Mouse (Mus musculus): ENCODE data around the gene C130032M10Rik. TPM values are rescaled to one million over a fixed set of nuclear protein-coding genes. Genes with fewer than 3 reads are reported as not detected.

C130032M10Rik gene
- polyA plus RNA-seq, 1 experiment: not detected

- 91% methylated on average over 14 of the region's 15 CpGs for WGBS
- Histone ChIP-seq H3K4me3 (ENCODE audit: insufficient read depth, low read depth, low read length) (no peak overlapping the region), H3K4me1 (ENCODE audit: control insufficient read depth, insufficient read depth, low read length) (peaks cover 9% of the 10 kb centered on the region; the same call in 1 of the 2 replicates), H3K27ac (ENCODE audit: insufficient read depth, low read depth, low read length) (no peak overlapping the region)
- TF ChIP-seq POLR2A (IDR thresholded peaks at IDR 0.05; ENCODE audit: insufficient read depth, low read depth, low read length): no peak
- TF ChIP-seq CTCF (IDR thresholded peaks at IDR 0.05; ENCODE audit: insufficient read depth, low read depth, low read length): no peak
These were observed 9.7 kb downstream of the C130032M10Rik start for GRCm38 (mm10) chr9:114525073-114525633.

GRCm38 (mm10) chr9:114525891-114526290 lies 10.4 kb downstream of the C130032M10Rik start:
- 34% methylated on average over 8 of the region's 8 CpGs for WGBS
- Histone ChIP-seq H3K4me3 (ENCODE audit: insufficient read depth, low read depth, low read length) (no peak overlapping the region), H3K27ac (ENCODE audit: insufficient read depth, low read depth, low read length) (no peak overlapping the region), H3K4me1 (ENCODE audit: control insufficient read depth, insufficient read depth, low read length) (peaks cover 9% of the 10 kb centered on the region; the same call in 1 of the 2 replicates)
- TF ChIP-seq CTCF (IDR thresholded peaks at IDR 0.05; ENCODE audit: insufficient read depth, low read depth, low read length): no peak

GRCm38 (mm10) chr9:114526581-114526980 lies 11.1 kb downstream of the C130032M10Rik start:
- Histone ChIP-seq H3K4me3 (ENCODE audit: insufficient read depth, low read depth, low read length) (no peak overlapping the region), H3K27ac (ENCODE audit: insufficient read depth, low read depth, low read length) (no peak overlapping the region), H3K4me1 (ENCODE audit: control insufficient read depth, insufficient read depth, low read length) (peaks cover 9% of the 10 kb centered on the region; the same call in 1 of the 2 replicates)
- no peak for TF ChIP-seq POLR2A (IDR thresholded peaks at IDR 0.05; ENCODE audit: insufficient read depth, low read depth, low read length)
- TF ChIP-seq CTCF (IDR thresholded peaks at IDR 0.05; ENCODE audit: insufficient read depth, low read depth, low read length): no peak
- 56% methylated on average over 8 of the region's 8 CpGs for WGBS

- no peak for TF ChIP-seq CTCF (IDR thresholded peaks at IDR 0.05; ENCODE audit: insufficient read depth, low read depth, low read length)
- no peak for TF ChIP-seq POLR2A (IDR thresholded peaks at IDR 0.05; ENCODE audit: insufficient read depth, low read depth, low read length)
- Histone ChIP-seq H3K27ac (ENCODE audit: insufficient read depth, low read depth, low read length) (no peak overlapping the region), H3K4me1 (ENCODE audit: control insufficient read depth, insufficient read depth, low read length) (peaks cover 9% of the 10 kb centered on the region; the same call in 1 of the 2 replicates), H3K4me3 (ENCODE audit: insufficient read depth, low read depth, low read length) (no peak overlapping the region)
- WGBS: 37% methylated on average over 16 of the region's 16 CpGs
These were observed 11.6 kb downstream of the C130032M10Rik start for GRCm38 (mm10) chr9:114527085-114527484.

GRCm38 (mm10) chr9:114527992-114528679 lies 12.6 kb downstream of the C130032M10Rik start:
- peaks cover 9% of the 10 kb centered on the region; the same call in 1 of the 2 replicates for H3K4me1 ChIP-seq (ENCODE audit: control insufficient read depth, insufficient read depth, low read length)
- 39% methylated on average over 17 of the region's 17 CpGs for WGBS
- no peak overlapping the region for H3K27ac ChIP-seq (ENCODE audit: insufficient read depth, low read depth, low read length)
- TF ChIP-seq POLR2A (IDR thresholded peaks at IDR 0.05; ENCODE audit: insufficient read depth, low read depth, low read length): no peak
- TF ChIP-seq CTCF (IDR thresholded peaks at IDR 0.05; ENCODE audit: insufficient read depth, low read depth, low read length): no peak
- no peak overlapping the region for H3K4me3 ChIP-seq (ENCODE audit: insufficient read depth, low read depth, low read length)

GRCm38 (mm10) chr9:114528680-114529048 lies 13.2 kb downstream of the C130032M10Rik start:
- Histone ChIP-seq H3K4me1 (ENCODE audit: control insufficient read depth, insufficient read depth, low read length) (peaks cover 9% of the 10 kb centered on the region; the same call in 1 of the 2 replicates), H3K27ac (ENCODE audit: insufficient read depth, low read depth, low read length) (no peak overlapping the region), H3K4me3 (ENCODE audit: insufficient read depth, low read depth, low read length) (no peak overlapping the region)
- TF ChIP-seq CTCF (IDR thresholded peaks at IDR 0.05; ENCODE audit: insufficient read depth, low read depth, low read length): no peak
- TF ChIP-seq POLR2A (IDR thresholded peaks at IDR 0.05; ENCODE audit: insufficient read depth, low read depth, low read length): no peak
- 53% methylated on average over 9 of the region's 9 CpGs for WGBS

- WGBS: 61% methylated on average over 11 of the region's 11 CpGs
- no peak for TF ChIP-seq POLR2A (IDR thresholded peaks at IDR 0.05; ENCODE audit: insufficient read depth, low read depth, low read length)
- TF ChIP-seq CTCF (IDR thresholded peaks at IDR 0.05; ENCODE audit: insufficient read depth, low read depth, low read length): no peak
- H3K4me3 ChIP-seq (ENCODE audit: insufficient read depth, low read depth, low read length): no peak overlapping the region
These were observed 15.8 kb downstream of the C130032M10Rik start for GRCm38 (mm10) chr9:114531276-114531675.

GRCm38 (mm10) chr9:114533848-114534247 lies 18.4 kb downstream of the C130032M10Rik start:
- H3K4me3 ChIP-seq (ENCODE audit: insufficient read depth, low read depth, low read length): no peak overlapping the region
- WGBS: 87% methylated on average over 4 of the region's 4 CpGs
- H3K4me1 ChIP-seq (ENCODE audit: control insufficient read depth, insufficient read depth, low read length): no peaks in the 10 kb centered on the region
- H3K27ac ChIP-seq (ENCODE audit: insufficient read depth, low read depth, low read length): no peak overlapping the region
- TF ChIP-seq CTCF (IDR thresholded peaks at IDR 0.05; ENCODE audit: insufficient read depth, low read depth, low read length) (no peak), POLR2A (IDR thresholded peaks at IDR 0.05; ENCODE audit: insufficient read depth, low read depth, low read length) (no peak)

More at GRCm38 (mm10) chr9:114531276-114531675, 15.8 kb downstream of the C130032M10Rik start:
- peaks cover 9% of the 10 kb centered on the region; the same call in 1 of the 2 replicates for H3K4me1 ChIP-seq (ENCODE audit: control insufficient read depth, insufficient read depth, low read length)
- H3K27ac ChIP-seq (ENCODE audit: insufficient read depth, low read depth, low read length): no peak overlapping the region

GRCm38 (mm10) chr9:114534747-114535517 lies 19.4 kb downstream of the C130032M10Rik start:
- 93% methylated on average over 9 of the region's 9 CpGs for WGBS
- Histone ChIP-seq H3K27ac (ENCODE audit: insufficient read depth, low read depth, low read length) (no peak overlapping the region), H3K4me1 (ENCODE audit: control insufficient read depth, insufficient read depth, low read length) (no peaks in the 10 kb centered on the region), H3K4me3 (ENCODE audit: insufficient read depth, low read depth, low read length) (no peak overlapping the region)
- TF ChIP-seq CTCF (IDR thresholded peaks at IDR 0.05; ENCODE audit: insufficient read depth, low read depth, low read length): no peak
- TF ChIP-seq POLR2A (IDR thresholded peaks at IDR 0.05; ENCODE audit: insufficient read depth, low read depth, low read length): no peak
